Mouse (Mus musculus): ENCODE results near the gene Gcsam.

Gene Gcsam

GRCm38 (mm10) chr16:45610267-45610666 lies at the start of gene Gcsam:
TSS of gene Gcsam (plus strand) at chr16:45610380.
- ATAC-seq (ENCODE audit: insufficient number of reproducible peaks, low FRiP score, low TSS enrichment), result no peak

- ATAC-seq (ENCODE audit: insufficient number of reproducible peaks, low FRiP score, low TSS enrichment), result no peak
These were observed 48.4 kb upstream of the Gcsam start for GRCm38 (mm10) chr16:45561747-45562146.

GRCm38 (mm10) chr16:45572307-45572706 lies 37.9 kb upstream of the Gcsam start:
- no peak for ATAC-seq (ENCODE audit: insufficient number of reproducible peaks, low FRiP score, low TSS enrichment)

GRCm38 (mm10) chr16:45579883-45580282 lies 30.3 kb upstream of the Gcsam start:
- ATAC-seq (ENCODE audit: insufficient number of reproducible peaks, low FRiP score, low TSS enrichment), result no peak

- ATAC-seq (ENCODE audit: insufficient number of reproducible peaks, low FRiP score, low TSS enrichment), result no peak
These were observed 27.7 kb upstream of the Gcsam start for GRCm38 (mm10) chr16:45582512-45582911.

- ATAC-seq (ENCODE audit: insufficient number of reproducible peaks, low FRiP score, low TSS enrichment), result no peak
These were observed 16.5 kb upstream of the Gcsam start for GRCm38 (mm10) chr16:45593656-45594055.

GRCm38 (mm10) chr16:45595494-45595893 lies 14.7 kb upstream of the Gcsam start:
- ATAC-seq (ENCODE audit: insufficient number of reproducible peaks, low FRiP score, low TSS enrichment), result no peak

GRCm38 (mm10) chr16:45608481-45608954 lies 1.7 kb upstream of the Gcsam start:
- ATAC-seq (ENCODE audit: insufficient number of reproducible peaks, low FRiP score, low TSS enrichment), result no peak

GRCm38 (mm10) chr16:45609300-45609699 lies 880 bp upstream of the Gcsam start:
- 0 out of 2 replicates have a peak, but pooled peaks have one; percentile 31 for ATAC-seq (ENCODE audit: insufficient number of reproducible peaks, low FRiP score, low TSS enrichment)

- no peak for ATAC-seq (ENCODE audit: insufficient number of reproducible peaks, low FRiP score, low TSS enrichment)
These were observed 3.1 kb downstream of the Gcsam start for GRCm38 (mm10) chr16:45613247-45613646.

GRCm38 (mm10) chr16:45615944-45616343 lies 5.8 kb downstream of the Gcsam start:
- ATAC-seq (ENCODE audit: insufficient number of reproducible peaks, low FRiP score, low TSS enrichment), result no peak

GRCm38 (mm10) chr16:45619751-45620375 lies 9.7 kb downstream of the Gcsam start:
- no peak for ATAC-seq (ENCODE audit: insufficient number of reproducible peaks, low FRiP score, low TSS enrichment)

- no peak for ATAC-seq (ENCODE audit: insufficient number of reproducible peaks, low FRiP score, low TSS enrichment)
These were observed 13.1 kb downstream of the Gcsam start for GRCm38 (mm10) chr16:45623230-45623629.

- no peak for ATAC-seq (ENCODE audit: insufficient number of reproducible peaks, low FRiP score, low TSS enrichment)
These were observed 14.6 kb downstream of the Gcsam start for GRCm38 (mm10) chr16:45624791-45625190.

GRCm38 (mm10) chr16:45625342-45625741 lies 15.2 kb downstream of the Gcsam start:
- no peak for ATAC-seq (ENCODE audit: insufficient number of reproducible peaks, low FRiP score, low TSS enrichment)

GRCm38 (mm10) chr16:45629497-45630105 lies 19.4 kb downstream of the Gcsam start:
- peak; percentile 67; the same call in 1 of the 2 replicates for ATAC-seq (ENCODE audit: insufficient number of reproducible peaks, low FRiP score, low TSS enrichment)

- ATAC-seq (ENCODE audit: insufficient number of reproducible peaks, low FRiP score, low TSS enrichment), result peak; percentile 86
These were observed 20.3 kb downstream of the Gcsam start for GRCm38 (mm10) chr16:45630347-45630960.

- no peak for ATAC-seq (ENCODE audit: insufficient number of reproducible peaks, low FRiP score, low TSS enrichment)
These were observed 22.2 kb downstream of the Gcsam start for GRCm38 (mm10) chr16:45632420-45632819.

GRCm38 (mm10) chr16:45635826-45636225 lies 25.6 kb downstream of the Gcsam start:
- no peak for ATAC-seq (ENCODE audit: insufficient number of reproducible peaks, low FRiP score, low TSS enrichment)

- ATAC-seq (ENCODE audit: insufficient number of reproducible peaks, low FRiP score, low TSS enrichment), result no peak
These were observed 30.0 kb downstream of the Gcsam start for GRCm38 (mm10) chr16:45640070-45640762.

- no peak for ATAC-seq (ENCODE audit: insufficient number of reproducible peaks, low FRiP score, low TSS enrichment)
These were observed 31.1 kb downstream of the Gcsam start for GRCm38 (mm10) chr16:45641301-45641700.
